Mouse (Mus musculus) embryo, embryonic 10 days (tissue): ENCODE results near the gene Tmc6.
"Not testable (repeated sequence)": the region's sequence is repeated elsewhere in the genome, so short reads cannot be mapped to it uniquely, and the experiment has no call there.

Experiments used
- DNase-seq: peaks from one replicate; pipeline ENCODE4 v3.0.0-alpha.2; 2015; ENCODE audit warnings: low spot score

The Tmc6 gene

GRCm38 (mm10) chr11:117781993-117782704, at the start of gene Tmc6, which contains the start of gene Tmc8:
Gene Tmc6 (minus strand): TSS chr11:117782198.
Gene Tmc8 (plus strand): TSS chr11:117782076.
- DNase-seq = no peak

- no peak for DNase-seq
Measured at GRCm38 (mm10) chr11:117830401-117830800, 48.4 kb upstream of the Tmc6 start.

GRCm38 (mm10) chr11:117829671-117830215, 47.7 kb upstream of the Tmc6 start:
- DNase-seq = no peak

GRCm38 (mm10) chr11:117828888-117829604, 47.0 kb upstream of the Tmc6 start:
- no peak for DNase-seq

GRCm38 (mm10) chr11:117828149-117828887, 46.3 kb upstream of the Tmc6 start:
- no peak for DNase-seq

GRCm38 (mm10) chr11:117827386-117827785, 45.4 kb upstream of the Tmc6 start:
- no peak for DNase-seq

GRCm38 (mm10) chr11:117826916-117827315, 44.9 kb upstream of the Tmc6 start:
- no peak for DNase-seq

- DNase-seq = peak; percentile 62
Measured at GRCm38 (mm10) chr11:117826164-117826563, 44.2 kb upstream of the Tmc6 start.

GRCm38 (mm10) chr11:117825333-117826101, 43.5 kb upstream of the Tmc6 start, which contains the start of the genes Afmid and Tk1:
Gene Afmid (plus strand): TSS chr11:117825924.
Gene Tk1 (minus strand): TSS chr11:117826092.
- DNase-seq = peak; percentile 94

GRCm38 (mm10) chr11:117824060-117824969, 42.3 kb upstream of the Tmc6 start:
- peak; percentile 92 for DNase-seq

GRCm38 (mm10) chr11:117823411-117823810, 41.4 kb upstream of the Tmc6 start:
- DNase-seq = no peak

- DNase-seq = no peak
Measured at GRCm38 (mm10) chr11:117822728-117823241, 40.8 kb upstream of the Tmc6 start.

GRCm38 (mm10) chr11:117821868-117822267, 39.9 kb upstream of the Tmc6 start:
- DNase-seq = no peak

GRCm38 (mm10) chr11:117820173-117820572, 38.2 kb upstream of the Tmc6 start:
- DNase-seq = no peak

- DNase-seq = no peak
Measured at GRCm38 (mm10) chr11:117819095-117819494, 37.1 kb upstream of the Tmc6 start.

- DNase-seq = no peak
Measured at GRCm38 (mm10) chr11:117816389-117816996, 34.5 kb upstream of the Tmc6 start.

- not testable (repeated sequence) for DNase-seq
Measured at GRCm38 (mm10) chr11:117815850-117816249, 33.9 kb upstream of the Tmc6 start.

GRCm38 (mm10) chr11:117814704-117815366, 32.8 kb upstream of the Tmc6 start:
- DNase-seq = no peak

- DNase-seq = no peak
Measured at GRCm38 (mm10) chr11:117813867-117814266, 31.9 kb upstream of the Tmc6 start.
